Mouse (Mus musculus): ENCODE measurements around the gene Gng5.

The Gng5 gene

DNA sequence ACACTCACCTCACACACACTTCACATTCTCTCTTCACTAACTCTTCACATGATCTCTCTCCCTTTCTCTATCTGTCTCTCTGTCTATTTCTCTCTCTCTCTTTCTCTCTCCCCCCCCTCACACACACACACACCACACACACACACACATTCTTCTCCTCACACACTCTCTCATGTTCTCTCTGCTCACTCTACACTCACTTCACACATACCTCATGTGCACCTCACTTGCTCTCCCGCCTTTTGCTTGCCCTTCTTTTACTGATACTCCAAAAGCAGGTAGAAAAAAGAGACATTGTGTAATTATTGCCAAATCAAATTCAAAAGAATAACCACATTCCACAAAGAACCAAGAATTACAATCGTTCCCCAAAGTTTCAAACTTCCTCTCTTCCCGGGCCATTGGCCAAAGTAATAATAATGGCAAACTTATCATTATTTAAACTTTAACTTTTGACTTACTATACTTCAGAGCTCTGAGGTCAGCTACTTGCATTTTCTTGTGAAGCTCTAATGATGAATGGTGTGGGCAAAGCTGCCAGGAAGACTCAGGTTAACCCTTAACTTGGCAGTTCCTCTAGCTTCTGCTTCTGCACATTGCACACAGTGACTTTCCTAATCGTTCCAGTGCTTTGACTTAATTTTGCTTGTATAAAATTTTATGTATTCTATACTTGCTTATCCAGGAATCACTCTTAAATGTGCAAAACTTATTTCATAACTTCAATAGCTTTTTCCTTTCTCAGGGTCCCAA lies 41.1 kb downstream of the Gng5 start:
- in situ Hi-C loops (cut with MboI) = no loop called here

- in situ Hi-C loops (cut with MboI) = no loop called here
These were observed 44.0 kb downstream of the Gng5 start for GRCm38 (mm10) chr3:146543632-146544031.

GRCm38 (mm10) chr3:146554816-146555215 lies 55.2 kb downstream of the Gng5 start:
- in situ Hi-C loops (cut with MboI) = loop anchor here (25.0 kb wide), 1 partner anchor 232 kb away; no protein-coding TSS in a partner anchor
